Mouse (Mus musculus): ENCODE measurements around the gene Atg10. TPM values are rescaled to one million over a fixed set of nuclear protein-coding genes. Genes with fewer than 3 reads are reported as not detected.

The Atg10 gene
- polyA plus RNA-seq, 1 experiment from 2014 or later = 18.8 TPM

GRCm38 (mm10) chr13:90965996-90966395, 257.8 kb downstream of the Atg10 start:
- H3K36me3 ChIP-seq (ENCODE audit: control insufficient read depth, insufficient read depth, low read length) = no peaks in the 10 kb centered on the region
- no peak for ATAC-seq (ENCODE audit: low read depth)
- H3K4me1 ChIP-seq (ENCODE audit: control insufficient read depth, insufficient read depth, low read length) = no peaks in the 10 kb centered on the region
- H3K4me3 ChIP-seq (ENCODE audit: low read depth, low read length) = no peak overlapping the region
- no peak overlapping the region for H3K27ac ChIP-seq (ENCODE audit: low read depth, low read length)
- no peaks in the 10 kb centered on the region for H3K27me3 ChIP-seq (ENCODE audit: control insufficient read depth, insufficient read depth, low read length)
- H3K9me3 ChIP-seq (ENCODE audit: control insufficient read depth, low read length) = no peaks in the 10 kb centered on the region
- WGBS = 81% methylated on average over 8 of the region's 8 CpGs
- H3K9ac ChIP-seq (replicated peaks; ENCODE audit: low read depth, low read length) = no peak overlapping the region
- no peak overlapping the region for H3K4me2 ChIP-seq (ENCODE audit: low read depth, low read length)

- Histone ChIP-seq H3K4me3 (ENCODE audit: low read depth, low read length) (no peak overlapping the region), H3K4me2 (ENCODE audit: low read depth, low read length) (no peak overlapping the region), H3K4me1 (ENCODE audit: control insufficient read depth, insufficient read depth, low read length) (no peaks in the 10 kb centered on the region), H3K27me3 (ENCODE audit: control insufficient read depth, insufficient read depth, low read length) (no peaks in the 10 kb centered on the region), H3K36me3 (ENCODE audit: control insufficient read depth, insufficient read depth, low read length) (no peaks in the 10 kb centered on the region), H3K9ac (replicated peaks; ENCODE audit: low read depth, low read length) (no peak overlapping the region), H3K9me3 (ENCODE audit: control insufficient read depth, low read length) (no peaks in the 10 kb centered on the region), H3K27ac (ENCODE audit: low read depth, low read length) (no peak overlapping the region)
- no peak for ATAC-seq (ENCODE audit: low read depth)
- WGBS = 80% methylated on average over 4 of the region's 4 CpGs
Observed at GRCm38 (mm10) chr13:90964511-90964910, 259.3 kb downstream of the Atg10 start.

GRCm38 (mm10) chr13:90962836-90963760, 260.7 kb downstream of the Atg10 start:
- WGBS = 73% methylated on average over 10 of the region's 10 CpGs

GRCm38 (mm10) chr13:90960591-90960990, 263.2 kb downstream of the Atg10 start:
- H3K9me3 ChIP-seq (ENCODE audit: control insufficient read depth, low read length) = no peaks in the 10 kb centered on the region
- no peaks in the 10 kb centered on the region for H3K27me3 ChIP-seq (ENCODE audit: control insufficient read depth, insufficient read depth, low read length)
- 75% methylated on average over 8 of the region's 8 CpGs for WGBS
- H3K27ac ChIP-seq (ENCODE audit: low read depth, low read length) = no peak overlapping the region
- H3K36me3 ChIP-seq (ENCODE audit: control insufficient read depth, insufficient read depth, low read length) = no peaks in the 10 kb centered on the region
- no peak overlapping the region for H3K4me2 ChIP-seq (ENCODE audit: low read depth, low read length)
- no peak overlapping the region for H3K4me3 ChIP-seq (ENCODE audit: low read depth, low read length)
- ATAC-seq (ENCODE audit: low read depth) = no peak
- no peak overlapping the region for H3K9ac ChIP-seq (replicated peaks; ENCODE audit: low read depth, low read length)
- no peaks in the 10 kb centered on the region for H3K4me1 ChIP-seq (ENCODE audit: control insufficient read depth, insufficient read depth, low read length)

More at GRCm38 (mm10) chr13:90962836-90963760, 260.7 kb downstream of the Atg10 start:
- Histone ChIP-seq H3K36me3 (ENCODE audit: control insufficient read depth, insufficient read depth, low read length) (no peaks in the 10 kb centered on the region), H3K4me2 (ENCODE audit: low read depth, low read length) (no peak overlapping the region), H3K27ac (ENCODE audit: low read depth, low read length) (no peak overlapping the region), H3K27me3 (ENCODE audit: control insufficient read depth, insufficient read depth, low read length) (no peaks in the 10 kb centered on the region), H3K9me3 (ENCODE audit: control insufficient read depth, low read length) (no peaks in the 10 kb centered on the region), H3K4me1 (ENCODE audit: control insufficient read depth, insufficient read depth, low read length) (no peaks in the 10 kb centered on the region), H3K9ac (replicated peaks; ENCODE audit: low read depth, low read length) (no peak overlapping the region), H3K4me3 (ENCODE audit: low read depth, low read length) (no peak overlapping the region)
- ATAC-seq (ENCODE audit: low read depth) = no peak

DNA sequence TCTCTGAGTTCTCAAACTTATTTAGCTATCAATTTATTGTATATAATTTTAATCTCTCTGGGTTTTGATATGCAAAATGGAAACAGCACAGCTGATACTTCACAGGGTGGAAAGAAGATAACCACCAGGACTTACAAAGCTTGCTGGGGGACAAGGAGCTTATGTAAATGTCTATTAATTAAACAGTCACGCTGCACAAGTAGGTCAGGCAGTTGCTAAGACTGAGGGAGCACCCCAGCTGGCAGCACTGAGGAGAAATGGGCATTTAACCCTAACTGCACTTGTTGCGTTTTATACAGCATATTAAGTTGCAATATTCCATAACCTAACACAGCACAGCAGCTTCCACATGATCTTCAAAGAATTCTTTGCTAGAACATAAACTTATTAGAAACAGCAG, 264.9 kb downstream of the Atg10 start:
- ATAC-seq (ENCODE audit: low read depth) = no peak
- H3K4me1 ChIP-seq (ENCODE audit: control insufficient read depth, insufficient read depth, low read length) = no peaks in the 10 kb centered on the region

DNA sequence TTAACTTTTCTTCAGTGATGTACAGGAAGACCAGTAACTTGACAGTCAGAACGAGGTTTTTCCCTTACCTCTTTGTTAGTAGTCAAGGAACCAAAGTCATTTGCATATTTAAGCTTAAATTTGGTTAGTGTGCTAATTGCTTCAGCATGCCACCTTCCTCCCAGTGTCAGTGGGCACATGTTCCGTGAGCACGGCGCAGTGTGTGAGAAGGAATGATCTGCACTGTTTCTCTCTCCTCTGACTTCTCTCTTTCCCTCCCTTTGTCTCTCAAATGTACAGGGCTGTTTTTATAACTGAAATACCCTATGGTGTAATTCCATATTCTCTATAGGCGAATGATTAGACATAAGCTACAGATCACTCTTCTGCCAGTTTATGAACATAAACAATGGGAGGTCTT, 284.2 kb downstream of the Atg10 start:
- Histone ChIP-seq H3K36me3 (ENCODE audit: control insufficient read depth, insufficient read depth, low read length) (no peaks in the 10 kb centered on the region), H3K27me3 (ENCODE audit: control insufficient read depth, insufficient read depth, low read length) (no peaks in the 10 kb centered on the region), H3K4me2 (ENCODE audit: low read depth, low read length) (no peak overlapping the region), H3K4me3 (ENCODE audit: low read depth, low read length) (no peak overlapping the region), H3K9ac (replicated peaks; ENCODE audit: low read depth, low read length) (no peak overlapping the region), H3K27ac (ENCODE audit: low read depth, low read length) (no peak overlapping the region), H3K4me1 (ENCODE audit: control insufficient read depth, insufficient read depth, low read length) (no peaks in the 10 kb centered on the region), H3K9me3 (ENCODE audit: control insufficient read depth, low read length) (no peaks in the 10 kb centered on the region)
- 87% methylated on average over 5 of the region's 5 CpGs for WGBS
- no peak for ATAC-seq (ENCODE audit: low read depth)

More for the DNA sequence above, 264.9 kb downstream of the Atg10 start:
- no peak overlapping the region for H3K9ac ChIP-seq (replicated peaks; ENCODE audit: low read depth, low read length)
- H3K36me3 ChIP-seq (ENCODE audit: control insufficient read depth, insufficient read depth, low read length) = no peaks in the 10 kb centered on the region
- no peaks in the 10 kb centered on the region for H3K9me3 ChIP-seq (ENCODE audit: control insufficient read depth, low read length)
- WGBS = 55% methylated on average over 2 of the region's 2 CpGs
- H3K27ac ChIP-seq (ENCODE audit: low read depth, low read length) = no peak overlapping the region
- no peak overlapping the region for H3K4me2 ChIP-seq (ENCODE audit: low read depth, low read length)
- H3K4me3 ChIP-seq (ENCODE audit: low read depth, low read length) = no peak overlapping the region
- no peaks in the 10 kb centered on the region for H3K27me3 ChIP-seq (ENCODE audit: control insufficient read depth, insufficient read depth, low read length)

DNA sequence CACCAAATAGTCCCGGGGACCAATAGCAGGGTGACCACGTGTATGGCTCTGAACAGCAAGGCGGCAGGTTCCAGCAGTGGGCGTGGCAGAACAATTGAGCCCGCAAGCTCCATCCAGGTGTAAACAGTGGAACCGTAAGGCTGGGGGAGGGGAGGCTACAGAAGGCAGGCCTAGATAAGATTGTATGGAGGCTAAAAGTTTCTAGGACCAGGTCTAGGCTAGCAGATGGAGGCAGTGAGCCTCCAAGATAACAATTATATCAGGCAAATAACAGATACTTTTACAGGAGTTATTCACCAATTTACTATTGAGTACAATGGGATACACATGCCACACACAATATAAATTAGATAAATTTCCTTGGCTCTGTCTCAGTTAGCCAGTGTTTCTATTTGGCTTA, 284.6 kb downstream of the Atg10 start:
- Histone ChIP-seq H3K4me2 (ENCODE audit: low read depth, low read length) (no peak overlapping the region), H3K4me1 (ENCODE audit: control insufficient read depth, insufficient read depth, low read length) (no peaks in the 10 kb centered on the region), H3K27ac (ENCODE audit: low read depth, low read length) (no peak overlapping the region), H3K27me3 (ENCODE audit: control insufficient read depth, insufficient read depth, low read length) (no peaks in the 10 kb centered on the region), H3K4me3 (ENCODE audit: low read depth, low read length) (no peak overlapping the region), H3K36me3 (ENCODE audit: control insufficient read depth, insufficient read depth, low read length) (no peaks in the 10 kb centered on the region), H3K9ac (replicated peaks; ENCODE audit: low read depth, low read length) (no peak overlapping the region), H3K9me3 (ENCODE audit: control insufficient read depth, low read length) (no peaks in the 10 kb centered on the region)
- ATAC-seq (ENCODE audit: low read depth) = no peak
- WGBS = 61% methylated on average over 6 of the region's 6 CpGs

- H3K4me2 ChIP-seq (ENCODE audit: low read depth, low read length) = no peak overlapping the region
- ATAC-seq (ENCODE audit: low read depth) = no peak
- no peaks in the 10 kb centered on the region for H3K9me3 ChIP-seq (ENCODE audit: control insufficient read depth, low read length)
- no peak overlapping the region for H3K4me3 ChIP-seq (ENCODE audit: low read depth, low read length)
- 86% methylated on average over 7 of the region's 7 CpGs for WGBS
- no peak overlapping the region for H3K27ac ChIP-seq (ENCODE audit: low read depth, low read length)
- no peaks in the 10 kb centered on the region for H3K4me1 ChIP-seq (ENCODE audit: control insufficient read depth, insufficient read depth, low read length)
- H3K27me3 ChIP-seq (ENCODE audit: control insufficient read depth, insufficient read depth, low read length) = no peaks in the 10 kb centered on the region
- H3K9ac ChIP-seq (replicated peaks; ENCODE audit: low read depth, low read length) = no peak overlapping the region
- H3K36me3 ChIP-seq (ENCODE audit: control insufficient read depth, insufficient read depth, low read length) = no peaks in the 10 kb centered on the region
Observed at GRCm38 (mm10) chr13:90935852-90936251, 287.9 kb downstream of the Atg10 start.

DNA sequence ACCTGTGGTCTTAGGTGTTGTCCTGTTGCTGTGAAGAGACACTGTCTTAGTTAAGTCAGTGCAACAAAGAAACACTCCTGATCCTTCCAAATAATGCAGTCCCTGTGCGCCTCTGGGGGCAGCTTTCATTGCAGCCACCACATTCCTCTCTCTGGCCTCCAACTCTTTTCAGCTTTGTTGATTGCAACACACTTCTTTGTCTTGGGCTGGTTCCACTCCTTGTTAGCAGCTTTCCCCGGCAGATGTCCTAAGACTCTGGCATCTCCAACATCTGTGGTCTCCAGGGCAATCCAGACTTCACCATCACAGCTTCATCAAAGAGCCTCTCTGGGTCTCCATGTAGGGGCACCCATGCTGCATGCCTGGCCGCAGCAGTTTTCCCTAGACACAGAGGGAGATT, 290.5 kb downstream of the Atg10 start:
- no peak for ATAC-seq (ENCODE audit: low read depth)
- no peak overlapping the region for H3K9ac ChIP-seq (replicated peaks; ENCODE audit: low read depth, low read length)
- no peaks in the 10 kb centered on the region for H3K4me1 ChIP-seq (ENCODE audit: control insufficient read depth, insufficient read depth, low read length)
- H3K9me3 ChIP-seq (ENCODE audit: control insufficient read depth, low read length) = no peaks in the 10 kb centered on the region
- H3K27me3 ChIP-seq (ENCODE audit: control insufficient read depth, insufficient read depth, low read length) = no peaks in the 10 kb centered on the region
- no peak overlapping the region for H3K27ac ChIP-seq (ENCODE audit: low read depth, low read length)
- H3K4me2 ChIP-seq (ENCODE audit: low read depth, low read length) = no peak overlapping the region
- WGBS = 54% methylated on average over 3 of the region's 3 CpGs
- H3K4me3 ChIP-seq (ENCODE audit: low read depth, low read length) = no peak overlapping the region
- H3K36me3 ChIP-seq (ENCODE audit: control insufficient read depth, insufficient read depth, low read length) = no peaks in the 10 kb centered on the region

Measured in neural tube, embryonic 14.5 days (tissue).